Mouse (Mus musculus) liver, embryonic 15.5 days (tissue): ENCODE data around the gene Rsrc1. TPM values are rescaled to one million over a fixed set of nuclear protein-coding genes. Genes with fewer than 3 reads are reported as not detected.

Experiments
- ATAC-seq: fragments of 200-750 bp; cut with Nextera tagmentation; 2 replicates; pipeline ENCODE4 v1.8.0; 2017; ENCODE audit warnings: moderate number of reproducible peaks, mild to moderate bottlenecking, moderate library complexity; ENCODE audit not compliant: insufficient read depth
- H3K27ac ChIP-seq: fragments of 300-500 bp; sonication (generic); replicated peaks from 2 replicates; pipeline ENCODE4 v1.5.1; 2015; ENCODE audit warnings: mild to moderate bottlenecking, inconsistent platforms
- H3K27me3 ChIP-seq: fragments of 300-500 bp; sonication (generic); 2 replicates; pipeline ENCODE4 v1.6.1; 2015; ENCODE audit warnings: mild to moderate bottlenecking, inconsistent platforms
- H3K36me3 ChIP-seq: fragments of 300-500 bp; sonication (generic); replicated peaks from 2 replicates; pipeline ENCODE4 v1.6.1; 2015; ENCODE audit warnings: moderate library complexity, mild to moderate bottlenecking, inconsistent platforms
- H3K4me1 ChIP-seq: fragments of 300-500 bp; sonication (generic); replicated peaks from 2 replicates; pipeline ENCODE4 v1.6.1; 2015; ENCODE audit warnings: inconsistent platforms
- H3K4me2 ChIP-seq: fragments of 300-500 bp; sonication (generic); 2 replicates; pipeline ENCODE4 v1.6.1; 2015; ENCODE audit warnings: moderate library complexity, mild to moderate bottlenecking, inconsistent platforms
- H3K4me3 ChIP-seq: fragments of 300-500 bp; sonication (generic); replicated peaks from 2 replicates; pipeline ENCODE4 v1.5.1; 2015; ENCODE audit warnings: mild to moderate bottlenecking, inconsistent platforms
- H3K9ac ChIP-seq: fragments of 300-500 bp; sonication (generic); 2 replicates; pipeline ENCODE4 v1.6.1; 2015; ENCODE audit warnings: moderate library complexity, mild to moderate bottlenecking, inconsistent platforms
- H3K9me3 ChIP-seq: fragments of 300-500 bp; sonication (generic); replicated peaks from 2 replicates; pipeline ENCODE4 v1.6.1; 2016; ENCODE audit warnings: inconsistent platforms
- WGBS: fragments of 180-500 bp; shearing (Covaris S2); methylation state at CpG from one replicate; pipeline ENCODE4 v1.1.7; 2015; ENCODE audit warnings: mixed read lengths; ENCODE audit not compliant: insufficient replicate concordance; 5-methylcytosine and 5-hydroxymethylcytosine counted together
- polyA plus RNA-seq: library from polyadenylated mRNA; unstranded; fragments of >200 nt; fragmentation: Nextera tagmentation; extraction: Ambion mirVana; gene quantifications from 2 replicates; pipeline ENCODE4 v1.2.1, GENCODE M21; 2015

Rsrc1 gene
- polyA plus RNA-seq: 6.1 and 6.6 TPM in 2 replicates

DNA sequence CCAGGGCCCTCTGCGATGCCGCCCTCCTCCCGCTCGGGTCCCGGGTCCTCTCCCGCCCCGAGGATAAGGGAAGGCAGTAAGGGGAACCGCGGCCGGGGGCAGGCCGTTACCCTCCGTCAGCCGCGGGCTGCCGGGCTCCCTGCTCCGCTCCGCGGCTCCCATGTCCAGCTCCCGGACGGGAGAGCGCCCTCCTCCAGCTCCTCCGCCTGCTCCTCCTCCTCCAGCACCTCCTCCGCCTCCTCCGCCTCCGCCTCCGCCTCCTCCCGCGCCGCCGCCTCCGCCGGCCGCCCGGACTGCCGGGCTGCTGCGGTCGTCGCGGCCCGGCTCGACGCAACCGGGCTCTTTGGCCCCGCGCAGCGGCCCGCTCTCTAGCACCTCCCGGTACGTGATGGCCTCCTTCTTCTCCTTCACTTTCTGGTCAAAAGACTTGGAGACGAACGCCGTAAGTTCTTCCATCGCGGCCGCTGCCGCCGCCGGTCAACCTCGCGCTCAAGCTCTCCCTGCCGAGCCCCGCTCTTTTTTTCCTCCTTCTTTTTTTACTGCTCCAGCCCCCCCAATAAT lies at the start of gene Rsrc1:
TSS of gene Rsrc1 (plus strand) at position 290 of the 561 bp plus-strand sequence.
- WGBS: under 1% methylated on average over 50 of the region's 62 CpGs
- H3K36me3 ChIP-seq: no peaks in the 10 kb centered on the region
- H3K27ac ChIP-seq: no peak within 1 kb of the TSS
- no peaks in the 10 kb centered on the region for H3K9me3 ChIP-seq
- peak within 1 kb of the TSS; percentile 47 for H3K4me3 ChIP-seq
- H3K4me1 ChIP-seq: peaks cover 24% of the 10 kb centered on the region
- no peak for ATAC-seq
- H3K9ac ChIP-seq: no peak within 1 kb of the TSS
- peaks cover 85% of the 10 kb centered on the region for H3K27me3 ChIP-seq
- H3K4me2 ChIP-seq: peak within 1 kb of the TSS; percentile 71

DNA sequence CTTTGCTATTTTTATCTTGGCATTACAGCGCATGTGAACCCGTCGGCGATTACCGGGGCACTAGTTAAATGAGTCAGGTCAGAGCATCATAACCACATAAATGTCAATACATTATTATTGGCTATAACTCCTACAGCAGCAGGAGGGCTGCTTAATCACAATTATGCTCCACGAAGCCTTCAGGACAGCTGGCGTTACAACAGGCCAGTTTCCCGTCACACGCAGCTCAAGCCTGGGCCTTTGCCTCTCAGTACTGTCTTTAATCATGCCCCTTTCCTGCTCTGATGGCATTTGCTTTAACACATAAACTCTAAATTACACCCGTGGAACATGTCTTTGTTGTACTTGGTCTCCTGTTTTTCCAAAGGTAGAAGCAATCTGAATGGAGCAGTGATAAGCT lies 41.5 kb upstream of the Rsrc1 start:
- Histone ChIP-seq H3K9ac (no peak overlapping the region), H3K36me3 (no peaks in the 10 kb centered on the region), H3K4me3 (no peak overlapping the region), H3K9me3 (no peaks in the 10 kb centered on the region), H3K27me3 (no peaks in the 10 kb centered on the region), H3K27ac (no peak overlapping the region), H3K4me2 (no peak overlapping the region), H3K4me1 (no peaks in the 10 kb centered on the region)
- no peak for ATAC-seq
- 68% methylated on average over 10 of the region's 10 CpGs for WGBS

DNA sequence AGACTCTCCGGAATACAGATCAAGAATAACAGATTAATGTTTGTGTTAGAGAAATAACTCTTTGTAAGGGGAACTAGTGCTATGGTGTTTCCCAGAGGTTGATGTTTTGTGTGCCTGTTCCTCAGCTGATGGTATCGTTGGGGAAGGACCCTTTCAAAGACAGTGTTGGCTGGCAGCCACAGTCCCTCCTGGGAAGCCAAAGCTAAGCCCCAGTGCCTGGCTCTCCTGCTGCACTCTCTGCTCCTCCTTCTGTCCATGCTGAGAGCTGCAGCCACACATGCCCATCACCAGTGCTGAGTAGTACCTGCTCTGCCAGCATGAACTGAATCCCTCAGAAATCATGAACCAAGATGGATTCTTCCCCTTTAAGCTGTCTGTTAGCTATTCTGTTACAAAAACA lies 26.1 kb upstream of the Rsrc1 start:
- H3K27me3 ChIP-seq: no peaks in the 10 kb centered on the region
- H3K4me2 ChIP-seq: no peak overlapping the region
- H3K27ac ChIP-seq: no peak overlapping the region
- no peaks in the 10 kb centered on the region for H3K36me3 ChIP-seq
- no peaks in the 10 kb centered on the region for H3K4me1 ChIP-seq
- H3K9ac ChIP-seq: no peak overlapping the region
- H3K4me3 ChIP-seq: no peak overlapping the region
- WGBS: 53% methylated on average over 2 of the region's 2 CpGs
- no peaks in the 10 kb centered on the region for H3K9me3 ChIP-seq
- no peak for ATAC-seq

DNA sequence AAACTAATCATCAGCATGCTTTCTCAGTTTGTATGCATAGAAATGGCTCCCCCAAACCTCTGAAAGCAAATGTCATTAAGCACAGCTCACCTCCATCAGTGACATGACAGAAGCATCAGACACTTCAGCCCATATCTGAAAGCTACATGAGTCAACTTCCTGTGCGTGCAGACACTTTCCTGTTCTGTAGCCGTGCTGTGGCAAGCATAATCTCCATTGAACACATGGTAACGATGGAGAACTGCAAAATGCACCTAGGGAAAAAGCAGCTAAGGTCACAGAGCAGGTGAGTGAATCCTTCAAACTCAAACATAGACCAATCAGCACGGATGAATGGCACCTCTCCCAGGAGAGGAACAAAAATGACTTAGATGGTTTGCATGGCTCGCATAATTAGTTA lies 21.2 kb upstream of the Rsrc1 start:
- H3K27ac ChIP-seq: no peak overlapping the region
- no peak overlapping the region for H3K4me2 ChIP-seq
- no peaks in the 10 kb centered on the region for H3K4me1 ChIP-seq
- H3K27me3 ChIP-seq: no peaks in the 10 kb centered on the region
- WGBS: 19% methylated on average over 5 of the region's 5 CpGs
- ATAC-seq: no peak
- no peak overlapping the region for H3K9ac ChIP-seq
- no peaks in the 10 kb centered on the region for H3K36me3 ChIP-seq
- H3K4me3 ChIP-seq: no peak overlapping the region
- no peaks in the 10 kb centered on the region for H3K9me3 ChIP-seq

DNA sequence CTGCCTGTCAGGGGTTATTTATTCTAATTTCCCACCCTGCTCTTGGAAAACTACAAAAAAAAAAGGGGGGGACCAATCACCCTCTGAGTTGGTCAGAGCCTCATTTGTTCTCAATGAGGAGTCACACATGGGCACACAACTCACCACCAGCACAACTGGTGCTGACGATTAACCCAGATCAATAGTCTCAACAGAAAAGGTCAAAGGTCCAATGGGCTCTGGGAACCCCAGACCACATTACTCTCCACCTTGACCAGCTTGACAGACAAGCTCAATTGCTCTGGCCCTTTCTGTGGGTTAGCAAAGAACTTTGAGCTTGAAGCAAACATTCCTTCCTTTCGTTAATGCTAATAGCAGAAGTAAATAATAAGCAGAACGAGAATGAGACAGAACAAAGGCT lies 16.3 kb upstream of the Rsrc1 start:
- Histone ChIP-seq H3K4me1 (no peaks in the 10 kb centered on the region), H3K4me2 (no peak overlapping the region), H3K27ac (no peak overlapping the region), H3K4me3 (no peak overlapping the region), H3K36me3 (no peaks in the 10 kb centered on the region), H3K27me3 (peaks cover 12% of the 10 kb centered on the region), H3K9me3 (no peaks in the 10 kb centered on the region), H3K9ac (no peak overlapping the region)
- WGBS: 47% methylated on average over 3 of the region's 3 CpGs
- ATAC-seq: peak; percentile 64; the same call in 1 of the 2 replicates

DNA sequence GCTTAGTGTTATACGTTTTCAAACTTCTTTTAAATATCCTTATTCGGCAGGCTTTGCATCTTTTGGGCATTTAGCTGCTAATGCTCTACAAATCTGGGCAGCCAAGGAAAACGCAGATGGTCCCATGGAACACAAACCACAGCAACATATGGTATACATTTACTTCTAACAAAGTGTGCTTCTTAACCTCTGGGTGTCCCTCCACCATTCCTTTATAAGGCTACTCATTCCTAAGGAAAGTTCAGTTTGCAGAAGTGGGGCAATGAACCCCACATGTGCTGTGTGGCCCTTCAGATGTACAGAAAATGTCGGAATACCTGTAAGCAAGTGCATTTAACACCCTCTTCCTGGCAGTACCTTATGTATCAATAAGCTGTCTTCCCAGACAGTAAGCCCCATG lies 13.7 kb upstream of the Rsrc1 start:
- no peaks in the 10 kb centered on the region for H3K9me3 ChIP-seq
- H3K27ac ChIP-seq: no peak overlapping the region
- no peak overlapping the region for H3K4me3 ChIP-seq
- 56% methylated on average over 4 of the region's 4 CpGs for WGBS
- no peak overlapping the region for H3K4me2 ChIP-seq
- no peak for ATAC-seq
- peaks cover 38% of the 10 kb centered on the region for H3K27me3 ChIP-seq
- no peak overlapping the region for H3K9ac ChIP-seq
- H3K36me3 ChIP-seq: no peaks in the 10 kb centered on the region
- H3K4me1 ChIP-seq: peaks cover 3% of the 10 kb centered on the region; the same call in 1 of the 2 replicates

DNA sequence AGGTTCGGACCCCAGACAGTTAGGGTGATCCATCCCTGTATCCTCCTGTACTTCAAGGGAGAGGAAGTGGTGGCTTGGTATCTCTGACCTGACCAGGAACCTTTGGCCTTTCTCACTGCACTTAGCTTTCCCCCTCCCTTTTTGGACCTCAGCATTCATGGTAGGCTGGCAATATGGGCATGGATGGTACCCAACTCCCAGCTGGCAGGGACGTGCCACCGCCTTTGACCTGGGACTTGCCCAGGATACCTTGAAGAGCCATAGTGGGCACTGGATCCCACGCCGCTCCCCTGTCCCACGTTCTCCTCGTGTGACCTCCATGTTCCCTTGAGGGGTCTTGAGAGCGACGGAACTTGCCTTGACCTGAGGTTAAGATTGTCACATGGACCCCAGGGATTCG lies 10.9 kb upstream of the Rsrc1 start:
- no peak overlapping the region for H3K4me3 ChIP-seq

DNA sequence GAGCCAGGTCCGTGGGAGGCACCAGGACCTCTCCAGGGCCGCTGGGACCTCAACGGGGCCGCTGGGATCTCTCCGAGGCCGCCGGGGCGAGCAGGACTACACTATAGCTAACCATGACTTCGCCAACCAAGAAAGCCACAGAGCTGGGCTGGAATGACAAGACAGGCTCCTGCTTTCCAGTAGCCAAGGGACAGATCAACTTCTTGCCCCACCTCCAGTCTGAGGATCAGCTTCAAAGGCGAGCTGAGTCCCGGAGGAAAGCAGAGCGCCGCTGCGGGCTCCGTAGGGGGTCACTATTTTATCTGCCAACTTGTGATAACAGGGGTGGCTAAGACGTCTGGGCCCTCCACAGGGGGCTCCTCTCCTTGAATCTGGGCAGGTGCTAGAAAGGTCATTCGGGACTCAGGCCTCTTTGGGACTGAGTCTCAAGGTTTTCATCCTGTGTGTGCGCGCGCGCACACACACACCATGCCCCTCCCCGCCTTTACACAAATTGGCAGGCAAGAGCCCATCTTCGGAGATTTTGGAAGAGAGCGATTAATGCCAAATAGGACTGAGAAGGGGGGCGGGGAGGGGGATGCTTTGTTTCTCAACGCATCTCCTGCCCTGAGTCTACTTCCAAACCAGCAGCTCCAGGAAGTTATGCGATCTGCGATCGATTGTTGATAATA lies 10.4 kb upstream of the Rsrc1 start:
- peak overlapping the region; percentile 32; the same call in 1 of the 2 replicates for H3K4me2 ChIP-seq
- ATAC-seq: no peak
- no peak overlapping the region for H3K27ac ChIP-seq
- 1% methylated on average over 29 of the region's 29 CpGs for WGBS
- peaks cover 69% of the 10 kb centered on the region for H3K27me3 ChIP-seq
- no peaks in the 10 kb centered on the region for H3K36me3 ChIP-seq
- no peak overlapping the region for H3K9ac ChIP-seq
- no peak overlapping the region for H3K4me3 ChIP-seq
- no peaks in the 10 kb centered on the region for H3K9me3 ChIP-seq
- peaks cover 9% of the 10 kb centered on the region; the same call in 1 of the 2 replicates for H3K4me1 ChIP-seq

More for the DNA sequence above, 10.9 kb upstream of the Rsrc1 start:
- H3K27me3 ChIP-seq: peaks cover 66% of the 10 kb centered on the region
- no peaks in the 10 kb centered on the region for H3K36me3 ChIP-seq
- H3K4me1 ChIP-seq: peaks cover 9% of the 10 kb centered on the region; the same call in 1 of the 2 replicates
- no peaks in the 10 kb centered on the region for H3K9me3 ChIP-seq
- no peak overlapping the region for H3K27ac ChIP-seq
- ATAC-seq: no peak
- 4% methylated on average over 10 of the region's 10 CpGs for WGBS
- H3K9ac ChIP-seq: no peak overlapping the region
- H3K4me2 ChIP-seq: peak overlapping the region; percentile 32; the same call in 1 of the 2 replicates

DNA sequence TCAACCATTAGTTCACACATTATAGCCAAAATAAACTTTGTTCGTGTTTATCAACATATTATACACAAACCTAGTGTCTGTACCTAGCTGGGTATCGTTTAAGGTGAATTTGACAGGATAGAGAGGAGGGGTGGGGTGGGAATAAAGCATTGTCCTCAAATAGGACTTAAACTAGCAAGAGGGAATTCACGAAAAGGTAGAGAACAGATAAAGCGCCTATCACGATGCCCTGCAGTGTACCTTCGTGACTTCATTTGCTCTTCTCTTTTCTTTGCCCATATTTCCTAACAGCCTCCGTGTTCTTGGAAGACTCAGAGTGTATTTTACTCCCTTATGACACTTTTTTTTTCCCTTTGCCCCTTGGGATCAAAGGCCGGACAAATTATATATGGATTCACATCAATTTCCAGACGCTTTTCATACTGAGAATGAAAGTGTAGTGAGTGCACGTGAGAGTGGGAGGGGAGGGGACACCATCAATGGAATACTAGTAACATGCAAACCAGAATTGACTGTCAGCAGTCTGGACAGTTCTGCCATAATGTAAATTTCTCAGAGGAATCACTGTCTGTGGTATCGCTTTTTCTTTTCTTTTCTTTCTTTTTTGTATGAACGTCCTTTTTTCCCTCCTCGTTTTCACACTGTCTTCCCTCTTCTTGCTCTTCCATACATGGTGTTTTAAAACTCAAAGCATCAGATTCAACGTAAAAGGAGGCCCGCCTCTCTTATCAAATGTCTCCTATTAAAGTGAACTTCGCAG lies 8.8 kb upstream of the Rsrc1 start:
- Histone ChIP-seq H3K4me2 (no peak overlapping the region), H3K4me3 (no peak overlapping the region), H3K9ac (no peak overlapping the region), H3K4me1 (peaks cover 9% of the 10 kb centered on the region; the same call in 1 of the 2 replicates), H3K27ac (no peak overlapping the region), H3K27me3 (peaks cover 82% of the 10 kb centered on the region), H3K9me3 (no peaks in the 10 kb centered on the region), H3K36me3 (no peaks in the 10 kb centered on the region)
- 4% methylated on average over 16 of the region's 16 CpGs for WGBS
- ATAC-seq: no peak

DNA sequence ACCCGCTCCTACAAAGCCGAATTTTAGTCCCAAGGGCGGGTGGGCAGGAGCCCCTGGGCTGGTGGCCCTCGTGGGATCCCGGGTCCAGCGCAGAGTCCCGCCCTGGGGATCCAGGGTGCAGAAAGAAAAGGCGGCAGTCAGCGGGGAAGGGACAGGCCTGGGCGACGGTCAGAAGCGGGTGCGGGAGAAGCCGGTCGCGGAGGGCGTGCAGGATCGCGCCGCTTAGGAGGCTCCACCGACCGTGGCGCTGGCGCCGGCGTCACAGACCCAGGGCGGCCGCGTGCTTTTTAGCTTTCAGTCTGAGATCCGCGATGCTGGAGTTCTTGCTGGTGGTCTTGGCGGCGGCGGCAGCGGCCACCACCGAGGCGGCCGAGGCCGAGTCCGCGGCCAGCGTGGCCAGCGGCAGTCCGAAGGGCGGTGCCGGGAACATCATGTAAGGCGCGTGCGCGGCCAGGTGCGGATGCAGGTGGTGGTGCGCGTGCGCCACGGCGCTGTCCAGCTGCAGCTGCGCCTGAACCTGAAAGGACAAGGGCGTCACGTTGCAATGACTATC lies 7.7 kb upstream of the Rsrc1 start:
- Histone ChIP-seq H3K4me1 (peaks cover 9% of the 10 kb centered on the region; the same call in 1 of the 2 replicates), H3K4me2 (peak overlapping the region; percentile 69), H3K27me3 (peaks cover 87% of the 10 kb centered on the region), H3K9me3 (no peaks in the 10 kb centered on the region), H3K27ac (no peak overlapping the region), H3K9ac (no peak overlapping the region), H3K36me3 (no peaks in the 10 kb centered on the region), H3K4me3 (peak overlapping the region; percentile 54)
- peak; percentile 22; the same call in 1 of the 2 replicates for ATAC-seq
- WGBS: under 1% methylated on average over 59 of the region's 59 CpGs

DNA sequence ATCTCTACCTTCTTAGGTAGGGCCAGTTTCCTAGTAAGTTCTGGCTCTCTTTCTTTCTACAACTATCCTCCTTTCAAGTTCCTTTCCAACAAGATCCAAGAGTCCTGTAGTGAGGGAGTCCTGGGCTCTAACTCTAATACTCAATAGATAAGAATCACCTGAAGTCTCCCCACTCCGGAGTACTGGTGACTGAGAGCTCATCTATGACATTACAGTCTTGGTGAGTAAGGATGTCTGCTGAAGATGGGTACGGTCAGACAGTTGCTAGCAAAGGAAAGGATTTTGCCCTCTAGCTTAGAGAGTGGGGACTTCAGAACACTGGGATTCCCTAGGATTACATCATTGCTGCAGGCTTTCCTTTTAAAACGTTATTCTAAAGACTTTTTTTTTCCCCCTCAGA lies 6.7 kb upstream of the Rsrc1 start:
- Histone ChIP-seq H3K36me3 (no peaks in the 10 kb centered on the region), H3K27ac (no peak overlapping the region), H3K4me3 (no peak overlapping the region), H3K9ac (no peak overlapping the region), H3K27me3 (peaks cover 96% of the 10 kb centered on the region), H3K4me1 (peaks cover 9% of the 10 kb centered on the region; the same call in 1 of the 2 replicates), H3K9me3 (no peaks in the 10 kb centered on the region), H3K4me2 (no peak overlapping the region)
- WGBS: 11% methylated on average over 3 of the region's 3 CpGs
- no peak for ATAC-seq
